Mouse (Mus musculus): Measurements from ENCODE around the gene Kcnj1.

Gene Kcnj1

GRCm38 (mm10) chr9:32400662-32401161 is 28.4 kb downstream of the Kcnj1 start:
- peak; percentile 88 for DNase-seq

DNA sequence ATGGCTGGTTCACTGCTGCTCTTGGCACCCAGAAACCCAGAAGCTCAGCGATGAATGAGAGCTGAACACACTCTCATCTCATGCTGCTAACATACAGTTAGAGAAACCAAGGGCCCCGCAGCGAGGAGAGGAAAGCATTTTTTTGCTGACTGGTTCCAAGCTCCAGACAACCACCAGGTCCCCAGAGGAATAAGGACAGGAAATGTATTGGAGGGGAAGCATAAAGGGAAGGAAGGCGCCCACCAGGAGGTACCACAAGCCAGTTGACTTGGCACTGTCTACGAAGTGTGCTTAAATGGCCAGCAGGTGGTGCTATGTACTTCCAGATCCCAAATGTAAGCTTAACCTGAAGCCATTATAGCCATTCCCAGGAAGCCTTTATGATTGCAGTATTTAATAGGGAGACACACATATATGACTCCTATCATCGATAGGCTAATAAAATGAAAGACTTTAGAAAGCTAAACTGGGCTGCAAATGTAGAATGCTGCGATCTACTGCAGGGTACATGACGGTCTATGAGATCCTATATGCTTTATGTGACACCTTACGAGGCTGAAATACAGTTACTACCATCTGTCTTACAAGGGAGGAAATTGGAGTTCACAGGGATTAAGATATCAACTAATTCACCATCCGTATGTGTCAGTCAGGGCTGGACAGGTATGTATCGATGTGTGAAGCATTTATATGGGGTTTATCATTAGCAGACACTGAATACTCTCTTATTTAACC is 33.1 kb downstream of the Kcnj1 start:
- peak; percentile 82 for DNase-seq

DNA sequence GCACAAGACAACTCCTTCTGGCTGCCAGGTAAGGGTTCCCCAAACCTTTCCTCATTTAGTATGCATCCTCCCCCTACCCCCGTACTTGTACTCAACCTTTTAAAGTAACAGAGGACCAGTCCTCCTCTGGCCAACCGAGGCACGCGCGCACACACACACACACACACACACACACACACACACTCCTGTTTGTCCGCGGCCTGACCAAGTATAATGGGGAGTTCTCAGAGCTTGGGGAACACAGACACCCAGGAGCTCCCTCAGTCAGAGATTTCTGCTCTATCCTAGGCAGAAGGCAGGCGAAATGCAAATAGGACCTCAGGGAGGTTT is 36.4 kb downstream of the Kcnj1 start:
- no peak for DNase-seq

- DNase-seq, result peak; percentile 83
Observed at GRCm38 (mm10) chr9:32409060-32409961, 37.0 kb downstream of the Kcnj1 start.

DNA sequence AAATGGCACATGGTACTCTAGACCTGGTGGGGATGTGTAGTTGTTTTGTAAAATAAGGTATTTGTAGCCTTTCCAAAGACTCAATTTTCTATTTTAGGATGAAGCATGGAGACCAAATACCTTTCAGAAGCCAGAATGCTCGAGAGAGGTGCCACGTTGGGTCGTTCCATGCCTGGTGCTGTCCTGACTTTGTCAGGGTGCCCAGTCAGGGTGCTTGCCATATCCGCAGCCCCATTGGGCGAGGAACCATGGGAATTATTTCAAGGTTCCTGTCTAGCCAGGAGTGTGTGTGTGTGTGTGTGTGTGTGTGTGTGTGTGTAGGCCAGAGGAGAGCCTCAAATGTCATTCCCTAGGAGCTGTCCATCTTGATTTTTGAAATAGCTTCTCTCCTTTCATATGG is 38.4 kb downstream of the Kcnj1 start:
- no peak for DNase-seq

DNA sequence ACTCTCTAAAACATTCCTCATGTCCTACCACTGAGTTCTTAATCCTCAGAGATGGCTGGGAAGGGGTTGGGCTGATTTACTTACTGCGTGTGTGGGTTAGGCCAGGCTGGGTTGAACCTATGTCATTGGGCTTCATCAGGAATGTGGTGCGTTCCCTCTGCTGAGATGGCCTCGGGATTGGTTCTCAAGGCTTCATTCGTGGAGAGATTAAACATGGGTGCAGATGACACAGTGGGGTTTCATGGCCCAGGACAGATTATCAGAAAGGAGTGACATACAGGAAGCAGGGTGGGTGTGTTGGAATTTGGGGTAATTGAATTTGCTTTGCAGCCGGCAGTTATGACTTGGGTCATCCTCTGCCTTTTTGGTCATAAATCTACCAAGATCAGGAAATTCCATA is 39.2 kb downstream of the Kcnj1 start:
- DNase-seq, result peak; percentile 58

- no peak for DNase-seq
Observed at GRCm38 (mm10) chr9:32412836-32413580, 40.7 kb downstream of the Kcnj1 start.

DNA sequence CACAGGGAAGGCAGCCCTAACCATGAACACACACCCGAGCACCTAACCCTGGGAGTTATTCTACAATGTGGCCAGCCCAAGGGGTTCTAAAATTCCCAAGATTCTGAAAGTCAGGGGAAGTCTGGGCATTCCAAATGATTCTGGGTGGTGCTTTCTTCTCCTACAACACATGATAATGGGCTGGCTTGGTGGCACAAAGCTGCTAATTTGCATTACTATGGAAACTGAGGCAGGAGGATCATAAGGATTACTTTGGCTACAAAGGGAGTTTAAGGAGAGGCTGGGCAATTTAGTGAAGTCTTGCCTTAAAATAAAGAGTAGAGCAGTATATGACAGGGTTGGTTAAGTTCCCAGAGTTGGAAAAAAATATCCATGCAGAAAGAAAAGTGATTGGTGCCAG is 42.7 kb downstream of the Kcnj1 start:
- DNase-seq, result no peak

GRCm38 (mm10) chr9:32415952-32416351 is 43.7 kb downstream of the Kcnj1 start:
- no peak for DNase-seq

GRCm38 (mm10) chr9:32417466-32418116 is 45.3 kb downstream of the Kcnj1 start:
- no peak for DNase-seq

DNA sequence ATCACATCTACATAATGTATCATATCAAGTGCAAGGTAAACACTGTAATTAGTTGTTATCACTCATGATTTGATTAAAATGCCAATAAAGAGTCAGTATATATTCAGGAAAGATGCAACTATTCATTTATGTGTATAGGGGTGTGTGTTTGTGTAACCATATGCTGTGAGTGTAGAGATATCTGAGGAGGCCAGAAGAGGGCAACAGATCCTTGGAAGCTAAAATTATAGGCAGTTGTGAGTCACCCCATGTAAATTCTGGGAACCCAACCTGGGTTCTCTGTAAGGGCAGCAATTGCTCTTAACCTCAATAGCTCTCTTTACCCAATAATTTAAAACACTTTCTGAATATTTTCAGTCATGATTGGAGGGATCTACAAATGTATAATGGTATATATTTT is 48.4 kb downstream of the Kcnj1 start:
- DNase-seq, result no peak

GRCm38 (mm10) chr9:32425321-32425720 is 53.0 kb downstream of the Kcnj1 start:
- DNase-seq, result no peak

- DNase-seq, result peak; percentile 70
Observed at GRCm38 (mm10) chr9:32431061-32431460, 58.8 kb downstream of the Kcnj1 start.

DNA sequence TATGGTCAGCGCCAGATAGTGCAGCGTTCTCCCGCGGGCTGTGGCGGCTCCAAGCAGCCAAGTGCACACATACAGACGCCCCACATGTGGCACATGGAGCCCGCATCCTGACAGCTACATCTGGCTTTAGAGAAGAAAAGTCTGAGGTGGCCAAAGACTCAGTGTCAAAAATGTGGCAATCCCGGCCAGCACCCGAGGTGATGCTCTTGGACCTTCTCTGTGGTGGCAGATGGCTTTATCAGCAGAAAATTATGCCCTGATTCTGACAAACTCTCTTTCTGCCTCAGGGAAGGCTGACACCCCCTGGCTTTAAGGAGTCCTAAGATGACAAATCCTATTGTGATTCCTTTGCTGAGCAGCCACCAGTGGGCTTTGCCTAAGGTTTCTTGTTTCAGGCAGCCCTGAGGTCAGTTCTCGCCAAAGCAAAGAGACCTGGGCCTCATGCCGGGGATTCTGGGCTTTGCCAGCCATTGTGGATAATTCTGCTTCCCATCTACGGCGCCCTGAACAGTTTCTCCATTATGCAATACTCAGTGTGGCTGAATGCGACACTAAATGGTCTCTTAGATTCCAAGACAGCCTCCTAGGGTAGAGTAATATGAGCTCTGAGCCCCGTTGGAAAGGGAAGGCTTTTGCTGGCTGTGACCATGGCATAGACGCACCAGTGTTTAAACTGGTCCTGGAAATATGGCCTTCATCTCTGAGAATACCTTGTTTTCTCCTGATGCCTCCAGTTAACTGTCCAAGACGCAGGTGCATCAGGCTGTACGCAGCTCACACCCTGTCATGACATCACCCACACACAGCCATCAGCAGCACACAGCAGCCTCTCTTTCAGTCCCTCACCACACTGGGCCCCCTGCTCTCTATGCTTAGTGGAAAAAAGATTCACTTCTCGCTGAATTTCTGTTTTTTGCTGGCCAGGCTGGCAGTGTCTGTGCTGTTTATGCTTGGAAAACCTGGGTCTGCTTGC is 62.2 kb downstream of the Kcnj1 start:
- no peak for DNase-seq

DNA sequence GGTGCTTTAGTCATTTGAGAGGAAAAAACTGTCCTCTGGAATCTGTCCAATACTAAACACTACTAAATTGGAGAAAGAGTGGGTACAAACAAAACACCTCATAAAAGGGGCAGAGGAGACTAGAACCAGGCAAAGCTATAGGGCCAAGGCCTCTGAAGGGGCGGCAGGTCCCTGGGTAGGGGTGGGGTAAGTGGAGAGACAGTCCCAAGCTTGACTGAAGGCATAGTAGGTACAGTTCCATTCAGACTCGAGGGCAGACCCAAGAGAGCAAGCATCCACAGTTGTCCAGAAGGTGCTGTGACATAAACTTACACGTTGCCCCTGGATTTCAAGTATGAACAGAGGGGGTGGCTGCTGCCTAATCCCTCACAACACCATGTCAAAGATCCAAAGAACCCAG is 70.8 kb downstream of the Kcnj1 start:
- no peak for DNase-seq

GRCm38 (mm10) chr9:32443817-32444216 is 71.5 kb downstream of the Kcnj1 start:
- peak; percentile 35 for DNase-seq

GRCm38 (mm10) chr9:32444453-32445201 is 72.3 kb downstream of the Kcnj1 start:
- DNase-seq, result no peak

- peak; percentile 42 for DNase-seq
Observed at GRCm38 (mm10) chr9:32445789-32446188, 73.5 kb downstream of the Kcnj1 start.

GRCm38 (mm10) chr9:32448766-32449165 is 76.5 kb downstream of the Kcnj1 start:
- no peak for DNase-seq

Measured in kidney, postnatal 10 days (tissue).